9 mouse cellular contexts compared by ENCODE assay signal in genomic region chr6:119674201-119674810, GRCm38 (mm10).
DNase-seq lines count a peak whose midpoint lies in the region; ATAC-seq and TF ChIP-seq lines count a peak whose summit lies in the region.
"Had no signal": no experiment of that assay in that cellular context is flagged by ENCODE, and none has a peak within 500 bp of the region (broad histone marks: within the 10 kb centered on the region; RNA-seq: fewer than 3 reads in every experiment).

No protein-coding gene starts in this region.

- peak; percentile 71; the same call in 1 of the 2 replicates for ATAC-seq in limb, embryonic 12.5 days (ENCODE audit: insufficient number of reproducible peaks, insufficient read depth, low FRiP score, low TSS enrichment, low read depth)
- ATAC-seq in forebrain, embryonic 14.5 days, result peak; percentile 75

- H3K27ac ChIP-seq in limb, embryonic 12.5 days, result peak overlapping the region; percentile 35; the same call in 1 of the 2 replicates
- H3K27ac ChIP-seq in limb, embryonic 10.5 days, result no peak overlapping the region
- H3K27ac ChIP-seq in cerebellum, adult 2 months (ENCODE audit: insufficient read depth, low read length), result peak overlapping the region; percentile 43
- peak overlapping the region; percentile 44; the same call in 1 of the 2 replicates for H3K27ac ChIP-seq in forebrain, embryonic 14.5 days (ENCODE audit: low read depth, low read length)

- H3K9me3 ChIP-seq in limb, embryonic 12.5 days, result no peaks in the 10 kb centered on the region; the same call in 1 of the 2 replicates
- no peaks in the 10 kb centered on the region for H3K9me3 ChIP-seq in limb, embryonic 10.5 days (replicated peaks)
- H3K9me3 ChIP-seq in forebrain, embryonic 14.5 days (replicated peaks; ENCODE audit: control insufficient read depth, low read length), result no peaks in the 10 kb centered on the region

- H3K4me2 ChIP-seq in limb, embryonic 12.5 days, result no peak overlapping the region
- H3K4me2 ChIP-seq in forebrain, embryonic 14.5 days (ENCODE audit: low read length), result no peak overlapping the region

- 78% methylated on average over 5 of the region's 5 CpGs for WGBS in limb, embryonic 12.5 days
- WGBS in limb, embryonic 10.5 days, result 93% methylated on average over 5 of the region's 5 CpGs
- WGBS in cerebellum, adult 2 months, result 9% methylated on average over 5 of the region's 5 CpGs
- 27% methylated on average over 5 of the region's 5 CpGs for WGBS in forebrain, embryonic 14.5 days

- TF ChIP-seq POLR2A in cerebellum, adult 2 months (IDR thresholded peaks at IDR 0.05; ENCODE audit: borderline replicate concordance, insufficient read depth, low read length), result no peak

- H3K36me3 ChIP-seq in limb, embryonic 12.5 days, result peaks cover 7% of the 10 kb centered on the region; the same call in 1 of the 2 replicates
- H3K36me3 ChIP-seq in limb, embryonic 10.5 days, result peaks cover 13% of the 10 kb centered on the region
- H3K36me3 ChIP-seq in forebrain, embryonic 14.5 days (ENCODE audit: control insufficient read depth, insufficient read depth, low read length), result 0 out of 2 replicates have a peak, but pooled peaks cover 6% of the 10 kb centered on the region

- no peak overlapping the region for H3K9ac ChIP-seq in limb, embryonic 12.5 days (replicated peaks)
- H3K9ac ChIP-seq in forebrain, embryonic 14.5 days (ENCODE audit: low read length), result no peak overlapping the region

- DNase-seq in limb, embryonic 10.5 days (ENCODE audit: low spot score), result no peak
- DNase-seq in cerebellum, adult 2 months, result peak; percentile 75 to 88
- peak; percentile 62 for DNase-seq in forebrain, embryonic 14.5 days (ENCODE audit: low spot score)
- peak; percentile 5 for DNase-seq in mesoderm, embryonic 11.5 days (ENCODE audit: low read depth, low spot score)
- DNase-seq in left cerebral cortex, adult 11 months (ENCODE audit: low spot score), result no peak
- no peak for DNase-seq in embryo, embryonic 10.5 days (ENCODE audit: low spot score)
- DNase-seq: adrenal gland, postnatal 25 days; gastrocnemius, postnatal 25 days had no signal

- TF ChIP-seq CTCF in cerebellum, adult 2 months (IDR thresholded peaks at IDR 0.05; ENCODE audit: borderline replicate concordance, insufficient read depth, low read depth, low read length), result no peak

- H3K27me3 ChIP-seq in limb, embryonic 12.5 days, result no peaks in the 10 kb centered on the region
- no peaks in the 10 kb centered on the region for H3K27me3 ChIP-seq in limb, embryonic 10.5 days (ENCODE audit: low read depth, poor library complexity, severe bottlenecking)
- no peaks in the 10 kb centered on the region for H3K27me3 ChIP-seq in cerebellum, adult 2 months (ENCODE audit: control insufficient read depth, insufficient read depth, low read length)
- H3K27me3 ChIP-seq in forebrain, embryonic 14.5 days (replicated peaks; ENCODE audit: control insufficient read depth, insufficient read depth, low read length), result no peaks in the 10 kb centered on the region

- H3K4me3 ChIP-seq in limb, embryonic 12.5 days (replicated peaks), result no peak overlapping the region
- H3K4me3 ChIP-seq in limb, embryonic 10.5 days, result no peak overlapping the region
- no peak overlapping the region for H3K4me3 ChIP-seq in cerebellum, adult 2 months (replicated peaks; ENCODE audit: insufficient read depth, low read depth, low read length)
- H3K4me3 ChIP-seq in forebrain, embryonic 14.5 days (ENCODE audit: low read depth, low read length), result no peak overlapping the region

- H3K4me1 ChIP-seq in limb, embryonic 12.5 days (replicated peaks), result peaks cover 9% of the 10 kb centered on the region
- H3K4me1 ChIP-seq in limb, embryonic 10.5 days, result peaks cover 4% of the 10 kb centered on the region; the same call in 1 of the 2 replicates
- H3K4me1 ChIP-seq in cerebellum, adult 2 months (ENCODE audit: control insufficient read depth, insufficient read depth, low read length), result peaks cover 4% of the 10 kb centered on the region
- peaks cover 7% of the 10 kb centered on the region for H3K4me1 ChIP-seq in forebrain, embryonic 14.5 days (ENCODE audit: control insufficient read depth, insufficient read depth, low read length)

Comparison
In these comparisons a context has a peak if more than half of its experiments do, and no peak if none do; other contexts are left out.
1. DNase-seq: peak in cerebellum, adult 2 months (2 of 2), forebrain, embryonic 14.5 days (single experiment) and mesoderm, embryonic 11.5 days (single experiment); none in limb, embryonic 10.5 days (single experiment), left cerebral cortex, adult 11 months (single experiment) and embryo, embryonic 10.5 days (single experiment).